27 mouse cellular contexts compared by ENCODE assay signal in genomic region chr5:91814956-91815355, GRCm38 (mm10).
DNase-seq lines count a peak whose midpoint lies in the region; ATAC-seq and TF ChIP-seq lines count a peak whose summit lies in the region.
"Had no signal": no experiment of that assay in that cellular context is flagged by ENCODE, and none has a peak within 500 bp of the region (broad histone marks: within the 10 kb centered on the region; RNA-seq: fewer than 3 reads in every experiment).

No protein-coding gene starts in this region.

- DNase-seq in limb, embryonic 10.5 days (ENCODE audit: low spot score), result no peak
- DNase-seq in testis, postnatal 10 days (ENCODE audit: low spot score), result peak; percentile 23
- DNase-seq in testis, postnatal 14 days (ENCODE audit: low spot score), result no peak
- no peak for DNase-seq in adrenal gland, postnatal 25 days
- DNase-seq: adrenal gland, adult 2 months; cerebellum, adult 2 months; cerebellum, postnatal 14 days; gastrocnemius, adult 2 months; gastrocnemius, postnatal 36 days; heart, adult 2 months; heart, postnatal 10 days; kidney, adult 9 months; kidney, postnatal 10 days; layer of hippocampus, adult 9-11 months; lung, adult 2 months; lung, postnatal 10 days had no signal

- no peak overlapping the region for H3K4me3 ChIP-seq in limb, embryonic 12.5 days (replicated peaks)
- no peak overlapping the region for H3K4me3 ChIP-seq in limb, embryonic 10.5 days
- no peak overlapping the region for H3K4me3 ChIP-seq in limb, embryonic 13.5 days
- no peak overlapping the region for H3K4me3 ChIP-seq in myocyte
- H3K4me3 ChIP-seq: embryonic facial prominence, embryonic 12.5 days; forebrain, embryonic 10.5 days; forebrain, embryonic 15.5 days; gastrocnemius, adult 2 months; heart, adult 2 months; heart, embryonic 13.5 days; midbrain, embryonic 15.5 days had no signal

- H3K36me3 ChIP-seq in limb, embryonic 12.5 days, result no peaks in the 10 kb centered on the region
- H3K36me3 ChIP-seq in limb, embryonic 10.5 days, result no peaks in the 10 kb centered on the region
- H3K36me3 ChIP-seq in limb, embryonic 13.5 days, result no peaks in the 10 kb centered on the region
- no peaks in the 10 kb centered on the region for H3K36me3 ChIP-seq in myocyte (ENCODE audit: control insufficient read depth, insufficient read depth)
- H3K36me3 ChIP-seq: embryonic facial prominence, embryonic 12.5 days; forebrain, embryonic 10.5 days; forebrain, embryonic 15.5 days; heart, embryonic 13.5 days; midbrain, embryonic 15.5 days had no signal

- peaks cover 5% of the 10 kb centered on the region; the same call in 1 of the 2 replicates for H3K4me1 ChIP-seq in limb, embryonic 12.5 days (replicated peaks)
- H3K4me1 ChIP-seq in limb, embryonic 10.5 days, result peaks cover 3% of the 10 kb centered on the region; the same call in 1 of the 2 replicates
- no peaks in the 10 kb centered on the region for H3K4me1 ChIP-seq in limb, embryonic 13.5 days

- WGBS in limb, embryonic 12.5 days, result 63% methylated on average over 6 of the region's 6 CpGs
- 74% methylated on average over 6 of the region's 6 CpGs for WGBS in limb, embryonic 10.5 days
- WGBS in limb, embryonic 13.5 days, result 48% methylated on average over 6 of the region's 6 CpGs

- H3K27ac ChIP-seq in limb, embryonic 12.5 days, result peak overlapping the region; percentile 37; the same call in 1 of the 2 replicates
- H3K27ac ChIP-seq in limb, embryonic 10.5 days, result no peak overlapping the region
- H3K27ac ChIP-seq in limb, embryonic 13.5 days, result no peak overlapping the region; the same call in 1 of the 2 replicates
- H3K27ac ChIP-seq: embryonic facial prominence, embryonic 12.5 days; forebrain, embryonic 10.5 days; forebrain, embryonic 15.5 days; gastrocnemius, adult 2 months; heart, adult 2 months; heart, embryonic 13.5 days; hindbrain, embryonic 14.5 days; macrophage; midbrain, embryonic 15.5 days had no signal

- no peak overlapping the region for H3K4me2 ChIP-seq in limb, embryonic 12.5 days
- no peak overlapping the region for H3K4me2 ChIP-seq in limb, embryonic 13.5 days (replicated peaks)
- peak overlapping the region; percentile 31 for H3K4me2 ChIP-seq in myocyte (ENCODE audit: low read depth)
- H3K4me2 ChIP-seq: embryonic facial prominence, embryonic 12.5 days; forebrain, embryonic 15.5 days; heart, embryonic 13.5 days; hindbrain, embryonic 14.5 days; midbrain, embryonic 15.5 days had no signal

- no peaks in the 10 kb centered on the region for H3K9me3 ChIP-seq in limb, embryonic 12.5 days
- no peaks in the 10 kb centered on the region for H3K9me3 ChIP-seq in limb, embryonic 10.5 days (replicated peaks)
- no peaks in the 10 kb centered on the region for H3K9me3 ChIP-seq in limb, embryonic 13.5 days
- H3K9me3 ChIP-seq: embryonic facial prominence, embryonic 12.5 days; forebrain, embryonic 10.5 days; forebrain, embryonic 15.5 days; heart, embryonic 13.5 days; midbrain, embryonic 15.5 days had no signal

- H3K9ac ChIP-seq in limb, embryonic 12.5 days (replicated peaks), result no peak overlapping the region
- H3K9ac ChIP-seq in limb, embryonic 13.5 days, result no peak overlapping the region
- H3K9ac ChIP-seq: embryonic facial prominence, embryonic 12.5 days; forebrain, embryonic 15.5 days; heart, embryonic 13.5 days; hindbrain, embryonic 14.5 days; midbrain, embryonic 15.5 days had no signal

- no peak for ATAC-seq in limb, embryonic 12.5 days (ENCODE audit: insufficient number of reproducible peaks, insufficient read depth, low FRiP score, low TSS enrichment, low read depth)
- peak; percentile 69; the same call in 1 of the 2 replicates for ATAC-seq in limb, embryonic 13.5 days (ENCODE audit: low FRiP score, low read depth)
- ATAC-seq: forebrain, embryonic 15.5 days; intestine, postnatal 0 days; midbrain, embryonic 15.5 days had no signal

- H3ac ChIP-seq in myocyte (ENCODE audit: control insufficient read depth, insufficient read length), result no peak overlapping the region

- H3K79me2 ChIP-seq in myocyte (ENCODE audit: control insufficient read depth, insufficient read depth), result no peaks in the 10 kb centered on the region

- TF ChIP-seq POLR2A in myocyte (IDR thresholded peaks at IDR 0.05; ENCODE audit: insufficient read length, low read depth), result no peak

- H3K27me3 ChIP-seq in limb, embryonic 12.5 days, result no peaks in the 10 kb centered on the region
- no peaks in the 10 kb centered on the region for H3K27me3 ChIP-seq in limb, embryonic 10.5 days (ENCODE audit: low read depth, poor library complexity, severe bottlenecking)
- H3K27me3 ChIP-seq in limb, embryonic 13.5 days, result no peaks in the 10 kb centered on the region
- H3K27me3 ChIP-seq in myocyte (ENCODE audit: control insufficient read depth, insufficient read depth, insufficient read length), result no peaks in the 10 kb centered on the region
- H3K27me3 ChIP-seq: embryonic facial prominence, embryonic 12.5 days; forebrain, embryonic 15.5 days; heart, embryonic 13.5 days; midbrain, embryonic 15.5 days had no signal

TF ChIP-seq in myocyte, 11 proteins besides CTCF, POLR2A, EP300 and RAD21:
- TF ChIP-seq POLR2AphosphoS2 (IDR thresholded peaks at IDR 0.05; ENCODE audit: insufficient read length, low read depth) (no peak), SRF (IDR thresholded peaks at IDR 0.05; ENCODE audit: control insufficient read depth, insufficient read length, low read depth) (no peak), USF1 (IDR thresholded peaks at IDR 0.05; ENCODE audit: low read depth) (no peak), E2F4 (IDR thresholded peaks at IDR 0.05; ENCODE audit: insufficient read depth) (no peak), MYOD1 (IDR thresholded peaks at IDR 0.05; ENCODE audit: control insufficient read depth in 1 of 3, insufficient read length in 2 of 3, low read depth in 2 of 3) (no peak), TCF3 (IDR thresholded peaks at IDR 0.05; ENCODE audit: insufficient read length, low read depth) (no peak), REST (IDR thresholded peaks at IDR 0.05; ENCODE audit: insufficient read depth, insufficient read length) (no peak), MYOG (IDR thresholded peaks at IDR 0.05; ENCODE audit: control insufficient read depth in 1 of 3, insufficient read depth in 1 of 3, insufficient read length in 2 of 3, low read depth in 2 of 3) (no peak), MAX (IDR thresholded peaks at IDR 0.05; ENCODE audit: low read depth) (no peak)
